Mouse (Mus musculus) cerebellum, adult 8-10 months (tissue): ENCODE measurements around the gene Ugt1a7c.
"Not testable (repeated sequence)": the region's sequence is repeated elsewhere in the genome, so short reads cannot be mapped to it uniquely, and the experiment has no call there.

ENCODE experiments used
- DNase-seq: peaks from one replicate; pipeline ENCODE4 v3.0.0; 2022

Gene Ugt1a7c

GRCm38 (mm10) chr1:88120550-88120949 lies 25.7 kb downstream of the Ugt1a7c start:
- not testable (repeated sequence) for DNase-seq

GRCm38 (mm10) chr1:88121521-88121920 lies 26.7 kb downstream of the Ugt1a7c start:
- not testable (repeated sequence) for DNase-seq

GRCm38 (mm10) chr1:88125827-88126360 lies 31.0 kb downstream of the Ugt1a7c start:
- DNase-seq: not testable (repeated sequence)

- DNase-seq: not testable (repeated sequence)
Observed at GRCm38 (mm10) chr1:88129091-88129490, 34.2 kb downstream of the Ugt1a7c start.

DNA sequence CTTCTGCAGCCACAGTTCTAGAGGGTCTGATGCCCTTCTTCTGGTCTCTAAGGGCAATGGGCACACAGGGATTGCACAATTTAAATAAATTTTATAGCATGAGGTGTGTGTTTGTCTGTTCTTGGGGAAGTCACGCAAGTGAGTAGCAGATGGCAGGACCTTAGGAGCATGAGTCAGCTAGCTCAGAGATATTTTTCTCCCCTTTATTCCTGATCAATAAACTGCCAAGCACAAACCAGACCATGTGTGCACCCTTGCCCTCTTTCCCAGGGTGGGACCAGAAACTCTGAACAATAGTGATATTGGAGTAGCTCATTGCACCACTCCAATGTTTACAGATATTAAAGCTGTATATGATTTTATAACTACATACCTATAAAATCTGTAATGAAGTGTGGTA lies 35.4 kb downstream of the Ugt1a7c start:
- DNase-seq: not testable (repeated sequence)

DNA sequence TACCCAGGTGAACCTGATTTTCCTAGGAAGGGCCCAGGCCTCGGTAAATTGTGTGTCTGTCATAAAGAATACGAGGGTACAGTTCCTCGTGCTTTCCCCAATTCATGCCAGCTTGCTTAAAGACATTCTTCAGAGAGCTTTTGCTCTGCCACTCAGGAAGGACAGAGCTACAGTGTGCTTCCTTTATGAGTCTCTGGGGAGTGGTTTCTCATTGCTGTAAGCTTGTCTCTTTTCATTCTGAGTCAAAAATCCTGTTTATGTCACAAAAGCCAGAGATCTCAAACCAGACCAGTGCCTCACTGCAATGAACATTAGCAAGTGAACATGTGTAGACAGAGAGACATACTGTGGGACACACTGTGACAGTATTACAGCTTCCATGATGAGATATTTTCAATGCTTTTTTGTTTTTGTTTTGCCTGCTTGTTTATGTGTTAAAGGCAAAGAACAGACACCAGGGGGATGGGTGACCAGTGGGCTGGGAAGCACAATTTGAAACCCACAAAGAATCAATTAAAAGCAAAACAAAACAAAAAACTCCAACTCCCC lies 39.1 kb downstream of the Ugt1a7c start:
- no peak for DNase-seq

GRCm38 (mm10) chr1:88134457-88135011 lies 39.7 kb downstream of the Ugt1a7c start, which contains the start of gene Ugt1a6a:
Gene Ugt1a6a, plus strand, starts transcription at chr1:88134809.
- DNase-seq: not testable (repeated sequence)

DNA sequence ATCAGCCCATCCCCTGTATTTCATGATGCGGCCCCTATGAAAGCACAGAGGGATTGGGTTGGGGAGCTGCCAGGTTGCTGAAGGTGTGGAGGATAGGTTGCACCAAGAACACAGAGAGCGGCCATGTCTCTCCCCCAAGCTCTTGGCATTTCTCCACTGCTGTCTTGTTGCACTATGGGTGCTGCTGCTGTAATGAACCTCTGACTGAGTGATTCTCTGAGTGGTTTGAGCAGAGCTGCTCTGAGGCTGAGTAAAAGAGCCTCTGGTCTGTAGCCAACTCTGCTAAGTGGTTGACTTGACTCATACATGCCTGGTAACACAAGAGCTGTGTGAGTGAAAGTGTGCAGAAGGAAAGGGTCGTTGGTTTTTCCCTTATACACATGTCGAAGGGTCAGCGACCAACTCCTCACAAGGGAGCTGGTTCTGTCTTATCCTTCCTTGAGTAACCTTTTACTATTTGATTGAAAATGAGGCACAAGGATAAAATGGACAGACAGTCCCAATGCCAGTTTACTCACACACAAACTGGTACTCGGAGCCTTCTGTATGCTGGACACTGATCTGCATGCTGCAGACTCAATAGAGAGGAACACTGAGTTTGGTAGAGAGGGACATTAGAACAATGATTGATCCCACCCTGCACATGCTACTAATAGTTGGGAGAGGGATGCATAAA lies 40.5 kb downstream of the Ugt1a7c start:
- DNase-seq: not testable (repeated sequence)

DNA sequence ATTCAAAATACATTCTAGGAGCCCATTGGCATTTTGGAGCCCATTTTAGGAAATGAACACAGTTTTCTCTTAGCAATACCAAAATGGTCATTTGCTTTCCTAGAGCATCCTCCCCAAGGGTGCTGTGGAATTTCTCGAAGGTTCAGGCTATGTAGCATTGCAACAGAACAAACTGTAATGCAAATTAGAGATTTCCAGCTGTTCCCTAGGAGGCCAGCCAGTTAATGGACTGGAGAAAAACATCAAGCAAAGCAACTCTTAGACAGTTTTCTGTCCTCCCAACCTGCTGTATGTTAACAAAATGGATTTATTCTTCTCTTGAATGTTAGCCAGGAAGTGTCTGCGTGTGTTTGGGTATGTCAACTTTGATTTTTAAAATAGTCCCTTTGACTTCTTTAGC lies 41.8 kb downstream of the Ugt1a7c start:
- no peak for DNase-seq

DNA sequence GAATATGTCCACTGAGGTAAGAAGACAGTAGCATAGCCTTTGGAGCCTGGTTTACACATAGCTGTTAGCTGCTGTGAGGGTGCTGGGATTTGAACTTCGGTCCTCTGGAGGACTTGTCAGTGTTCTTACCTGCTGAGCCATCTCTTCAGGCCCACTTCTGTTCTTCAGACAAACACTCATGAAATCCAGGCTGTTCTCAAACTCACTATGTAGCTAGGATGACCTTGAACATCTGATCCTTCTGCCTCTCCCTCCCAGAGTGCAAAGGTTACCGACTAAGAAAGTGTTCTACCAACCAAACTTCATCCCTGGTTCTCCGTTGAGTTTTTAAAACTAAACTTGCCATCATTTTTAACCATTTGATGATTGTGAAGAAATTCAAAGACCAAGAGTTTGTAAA lies 42.4 kb downstream of the Ugt1a7c start:
- no peak for DNase-seq

DNA sequence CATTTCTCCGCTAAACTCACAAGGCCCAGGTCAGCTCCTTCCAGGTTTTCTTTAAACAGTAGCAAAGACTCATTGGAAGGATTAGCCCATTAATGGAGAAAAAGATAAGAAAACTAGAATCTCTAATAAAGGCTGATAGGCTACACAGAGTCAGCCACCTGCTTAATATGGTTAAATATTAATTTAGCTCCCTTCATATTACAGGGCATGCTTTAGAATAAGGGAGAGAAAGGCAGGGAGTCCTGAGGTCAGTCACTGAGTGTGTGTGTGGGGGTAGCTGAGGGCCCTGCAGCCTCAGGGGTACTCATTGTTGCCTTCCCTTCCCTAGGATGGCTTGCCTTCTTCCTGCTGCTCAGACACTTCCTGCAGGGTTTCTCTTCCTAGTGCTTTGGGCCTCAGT lies 43.3 kb downstream of the Ugt1a7c start:
- DNase-seq: no peak

DNA sequence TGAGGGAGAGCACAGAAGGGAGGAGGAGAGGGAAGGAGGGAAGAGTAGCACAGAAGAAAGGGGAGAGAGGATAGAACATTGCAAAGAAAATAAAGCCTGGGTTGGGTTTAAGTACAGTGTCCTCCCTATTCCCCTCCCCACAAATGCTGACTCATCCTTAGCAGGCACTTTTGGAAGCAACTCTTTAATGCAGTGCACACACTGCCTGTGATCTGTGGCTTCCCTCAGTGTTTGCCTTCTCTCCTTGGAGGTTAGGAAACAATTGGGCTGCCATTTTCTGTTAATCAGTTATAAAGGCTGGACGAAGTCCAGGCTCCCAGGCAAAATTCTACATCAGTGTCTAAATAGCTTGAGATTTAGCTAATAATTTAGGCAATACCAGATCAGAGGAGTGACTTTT lies 45.6 kb downstream of the Ugt1a7c start:
- not testable (repeated sequence) for DNase-seq

DNA sequence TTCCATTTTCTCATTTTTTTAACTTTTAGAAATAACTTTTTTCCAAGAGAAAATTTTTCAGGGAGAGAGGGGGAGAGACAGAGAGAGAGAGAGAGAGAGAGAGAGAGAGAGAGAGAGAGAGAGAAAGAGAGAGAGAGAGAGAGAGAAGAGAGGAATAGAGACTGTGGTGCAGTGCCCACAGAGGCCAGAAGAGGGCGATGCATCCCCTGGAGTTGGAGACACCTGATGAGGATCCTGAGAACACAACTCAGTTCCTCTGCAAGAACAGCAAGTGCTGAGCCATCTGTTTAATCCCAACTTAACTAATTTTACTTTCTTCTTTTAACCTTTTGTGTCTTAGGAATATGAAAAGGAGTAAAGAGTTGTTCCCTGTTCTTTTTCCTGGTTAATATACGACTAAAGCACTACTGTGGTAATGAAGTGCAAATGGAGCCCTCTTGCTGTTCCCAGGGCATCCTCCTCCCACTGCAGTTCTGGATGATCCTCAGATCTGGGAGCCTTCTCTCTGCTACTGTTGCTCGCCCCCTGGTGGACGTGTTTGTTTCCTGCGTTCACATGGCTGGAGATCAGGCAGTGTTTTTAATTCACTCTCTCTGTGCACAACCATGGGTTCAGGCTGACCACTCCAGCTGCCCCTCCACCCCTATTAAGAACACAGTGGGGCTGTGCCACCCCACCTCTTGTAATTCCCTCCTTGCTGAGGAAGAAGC lies 49.3 kb downstream of the Ugt1a7c start:
- peak; percentile 41 for DNase-seq

GRCm38 (mm10) chr1:88145278-88145677 lies 50.4 kb downstream of the Ugt1a7c start:
- DNase-seq: not testable (repeated sequence)

DNA sequence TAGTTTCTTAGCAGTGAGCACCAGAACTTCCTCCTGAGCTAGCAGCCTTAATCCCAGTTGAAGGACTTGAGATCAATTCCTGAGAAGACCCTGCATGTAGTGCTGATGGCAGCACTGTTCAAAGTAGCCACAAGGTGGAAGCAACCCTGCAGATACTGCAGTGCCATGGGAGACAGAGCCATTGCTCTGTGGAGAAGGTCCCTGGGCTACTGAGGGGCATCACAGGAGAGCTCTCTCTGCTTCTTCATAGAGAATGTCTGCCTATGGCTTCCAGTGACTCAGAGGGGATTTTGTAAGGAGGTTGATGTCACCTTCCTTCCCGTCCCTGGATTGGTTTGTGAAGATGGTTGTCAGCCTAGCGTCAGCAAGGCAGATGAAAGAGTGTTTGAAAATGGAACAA lies 55.3 kb downstream of the Ugt1a7c start:
- DNase-seq: not testable (repeated sequence)

- DNase-seq: no peak
Observed at GRCm38 (mm10) chr1:88158430-88158829, 63.6 kb downstream of the Ugt1a7c start.

- DNase-seq: no peak
Observed at GRCm38 (mm10) chr1:88165711-88166110, 70.8 kb downstream of the Ugt1a7c start, which contains the start of gene Ugt1a5. Gene Ugt1a5, plus strand, starts transcription at chr1:88166012.

GRCm38 (mm10) chr1:88172190-88172589 lies 77.3 kb downstream of the Ugt1a7c start:
- not testable (repeated sequence) for DNase-seq

- DNase-seq: no peak
Observed at GRCm38 (mm10) chr1:88179657-88180056, 84.8 kb downstream of the Ugt1a7c start.

DNA sequence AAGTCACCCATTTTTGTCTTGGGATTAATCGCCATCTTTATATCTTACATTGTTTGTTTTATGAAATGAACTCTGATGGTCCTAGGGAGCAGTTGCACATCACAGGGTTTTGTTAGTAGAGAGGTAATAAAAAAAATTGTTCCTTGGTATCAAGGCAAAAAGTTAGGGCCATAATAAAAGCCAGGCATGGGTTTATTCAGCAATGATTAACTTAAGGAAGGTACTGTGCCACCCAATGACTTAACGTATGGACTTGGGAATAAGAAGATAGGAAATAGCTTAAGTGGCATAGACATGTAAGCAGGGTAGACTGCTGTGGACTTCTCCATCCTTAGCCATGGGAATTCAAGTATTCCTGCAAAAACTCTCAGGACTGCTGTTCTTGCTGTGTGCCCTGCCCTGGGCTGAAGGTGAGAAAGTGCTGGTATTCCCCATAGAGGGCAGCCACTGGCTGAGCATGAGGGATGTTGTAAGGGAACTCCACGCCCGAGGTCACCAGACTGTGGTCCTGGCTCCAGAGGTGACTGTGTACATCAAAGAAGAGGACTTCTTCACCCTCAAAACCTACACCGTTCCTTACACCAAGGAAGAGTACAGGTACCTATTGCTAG lies 91.6 kb downstream of the Ugt1a7c start:
- no peak for DNase-seq

DNA sequence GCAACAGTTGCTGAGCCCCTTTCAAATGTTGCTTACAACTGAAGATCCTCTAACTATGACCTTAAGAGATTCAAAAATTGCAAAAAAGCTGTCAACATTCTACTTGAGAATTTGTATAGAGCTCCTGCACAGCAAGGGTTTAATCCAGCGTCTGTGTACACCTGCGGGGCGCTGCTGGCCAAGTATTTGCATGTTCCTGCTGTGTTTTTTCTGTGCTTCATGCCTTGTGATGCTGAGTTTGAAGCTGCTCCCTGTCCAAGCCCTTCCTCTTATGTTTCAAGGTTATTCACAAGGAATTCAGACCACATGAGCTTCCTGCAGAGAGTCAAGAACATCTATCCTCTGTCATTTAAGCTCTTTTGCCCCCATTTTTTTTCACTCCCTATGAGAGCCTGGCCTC lies 97.3 kb downstream of the Ugt1a7c start:
- no peak for DNase-seq

- DNase-seq: no peak
Observed at GRCm38 (mm10) chr1:88195687-88196086, 100.8 kb downstream of the Ugt1a7c start.

DNA sequence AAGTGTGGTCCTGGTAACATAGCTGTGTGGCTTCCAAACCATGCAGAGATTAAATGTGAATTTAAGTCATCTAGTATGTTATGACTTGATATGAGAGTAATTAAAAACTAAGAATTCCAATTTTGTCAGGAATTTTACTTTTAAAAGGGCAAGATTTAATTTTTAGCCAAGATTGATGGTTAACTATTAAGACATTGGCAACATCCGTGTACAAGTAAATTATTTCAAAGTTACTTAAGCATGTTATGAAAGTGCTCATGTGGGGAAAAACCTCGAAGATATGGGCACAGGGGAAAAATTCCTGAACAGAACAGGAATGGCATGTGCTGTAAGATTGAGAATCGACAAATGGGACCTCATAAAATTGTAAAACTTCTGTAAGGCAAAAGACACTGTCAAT lies 102.6 kb downstream of the Ugt1a7c start:
- DNase-seq: no peak
